Mouse (Mus musculus): ENCODE data around the gene Spred2. TPM values are rescaled to one million over a fixed set of nuclear protein-coding genes. Genes with fewer than 3 reads are reported as not detected.
A peak's percentile ranks its signal among the peaks of the same experiment; 100 is the strongest.

Spred2 gene
- polyA plus RNA-seq, 1 experiment from 2014 or later: 8.4 TPM

DNA sequence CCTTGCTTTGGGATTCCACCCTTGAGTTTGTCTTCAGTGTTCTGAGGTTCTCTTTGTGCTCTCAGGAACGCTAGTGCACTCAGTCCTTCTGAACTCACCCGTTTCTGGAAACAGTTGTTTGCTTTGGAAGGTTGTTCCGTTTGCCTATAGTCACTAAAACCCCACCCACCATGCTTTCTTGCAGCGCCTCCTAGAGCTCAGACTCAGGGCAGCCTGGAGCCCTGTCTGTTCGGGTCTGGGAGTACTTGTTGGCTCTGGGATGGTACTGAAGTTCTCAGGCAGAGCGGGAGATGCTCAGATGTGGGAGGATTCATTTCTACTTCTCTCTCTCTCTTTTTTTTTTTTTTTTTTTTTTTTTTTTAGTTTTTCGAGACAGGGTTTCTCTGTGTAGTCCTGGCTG lies 22.5 kb downstream of the Spred2 start:
- Histone ChIP-seq H3K36me3 (ENCODE audit: control insufficient read depth, insufficient read depth) (no peaks in the 10 kb centered on the region), H3K27ac (ENCODE audit: low read length) (no peak overlapping the region), H3K9me3 (ENCODE audit: control insufficient read depth, low read length) (no peaks in the 10 kb centered on the region), H3K4me3 (replicated peaks; ENCODE audit: low read length) (no peak overlapping the region), H3K9ac (replicated peaks; ENCODE audit: low read depth, low read length) (no peak overlapping the region), H3K4me1 (replicated peaks; ENCODE audit: control insufficient read depth, insufficient read depth, low read length) (peaks cover 6% of the 10 kb centered on the region), H3K4me2 (ENCODE audit: low read length) (no peak overlapping the region), H3K27me3 (replicated peaks; ENCODE audit: control insufficient read depth, insufficient read depth, low read length) (no peaks in the 10 kb centered on the region)
- WGBS: 89% methylated on average over 6 of the region's 7 CpGs
- ATAC-seq: no peak

DNA sequence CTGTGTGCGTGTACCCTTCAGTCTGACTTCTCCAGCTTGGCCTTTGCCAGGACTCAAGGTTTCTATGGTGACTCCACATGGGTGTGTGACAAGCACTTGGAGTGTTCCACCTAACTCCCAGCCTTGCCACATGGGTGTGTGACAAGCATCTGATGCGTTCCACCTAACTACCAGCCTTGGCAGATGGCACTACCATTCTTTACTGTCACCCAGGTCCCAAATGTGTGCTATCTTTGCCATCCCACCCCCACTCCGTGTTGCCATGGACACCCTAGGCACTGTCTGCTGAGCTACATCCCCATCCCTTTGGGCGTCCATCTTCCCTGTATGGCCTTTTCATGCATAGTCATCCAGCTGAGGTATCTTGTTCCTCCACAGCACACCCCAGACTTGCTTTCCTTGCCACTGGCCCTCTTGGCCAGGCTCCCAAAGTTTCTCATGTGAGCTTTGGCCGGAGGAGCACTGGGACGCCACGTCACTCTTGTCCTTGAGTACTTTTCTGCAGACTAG lies 23.5 kb downstream of the Spred2 start:
- WGBS: 78% methylated on average over 7 of the region's 7 CpGs
- Histone ChIP-seq H3K36me3 (ENCODE audit: control insufficient read depth, insufficient read depth) (no peaks in the 10 kb centered on the region), H3K9ac (replicated peaks; ENCODE audit: low read depth, low read length) (no peak overlapping the region), H3K27me3 (replicated peaks; ENCODE audit: control insufficient read depth, insufficient read depth, low read length) (no peaks in the 10 kb centered on the region), H3K4me1 (replicated peaks; ENCODE audit: control insufficient read depth, insufficient read depth, low read length) (peaks cover 6% of the 10 kb centered on the region), H3K27ac (ENCODE audit: low read length) (no peak overlapping the region), H3K9me3 (ENCODE audit: control insufficient read depth, low read length) (no peaks in the 10 kb centered on the region), H3K4me2 (ENCODE audit: low read length) (no peak overlapping the region), H3K4me3 (replicated peaks; ENCODE audit: low read length) (no peak overlapping the region)
- peak; percentile 49; the same call in 1 of the 2 replicates for ATAC-seq

DNA sequence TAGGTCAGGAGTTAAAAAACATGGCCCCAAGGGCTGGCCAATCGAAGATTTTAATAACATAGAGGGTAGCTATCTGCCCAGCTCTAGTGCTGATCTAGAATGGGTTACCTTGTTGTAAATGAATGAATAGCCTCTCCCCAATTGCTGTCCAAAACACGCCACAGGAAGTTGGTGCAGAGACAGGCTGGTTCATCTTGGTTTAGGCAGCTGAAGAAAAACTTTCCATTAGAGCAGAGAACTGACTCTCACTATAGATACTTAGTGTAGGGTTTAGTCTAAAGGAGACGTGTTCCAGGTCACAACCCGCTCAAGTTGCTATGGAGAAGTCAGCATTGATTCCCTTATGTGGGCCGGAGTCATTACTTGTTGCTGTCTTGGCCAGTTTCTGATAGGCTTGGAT lies 25.6 kb downstream of the Spred2 start:
- Histone ChIP-seq H3K9ac (replicated peaks; ENCODE audit: low read depth, low read length) (no peak overlapping the region), H3K36me3 (ENCODE audit: control insufficient read depth, insufficient read depth) (no peaks in the 10 kb centered on the region), H3K27me3 (replicated peaks; ENCODE audit: control insufficient read depth, insufficient read depth, low read length) (no peaks in the 10 kb centered on the region), H3K4me1 (replicated peaks; ENCODE audit: control insufficient read depth, insufficient read depth, low read length) (peaks cover 6% of the 10 kb centered on the region), H3K27ac (ENCODE audit: low read length) (no peak overlapping the region), H3K9me3 (ENCODE audit: control insufficient read depth, low read length) (no peaks in the 10 kb centered on the region), H3K4me2 (ENCODE audit: low read length) (no peak overlapping the region), H3K4me3 (replicated peaks; ENCODE audit: low read length) (no peak overlapping the region)
- no peak for ATAC-seq
- 84% methylated on average over 5 of the region's 5 CpGs for WGBS

DNA sequence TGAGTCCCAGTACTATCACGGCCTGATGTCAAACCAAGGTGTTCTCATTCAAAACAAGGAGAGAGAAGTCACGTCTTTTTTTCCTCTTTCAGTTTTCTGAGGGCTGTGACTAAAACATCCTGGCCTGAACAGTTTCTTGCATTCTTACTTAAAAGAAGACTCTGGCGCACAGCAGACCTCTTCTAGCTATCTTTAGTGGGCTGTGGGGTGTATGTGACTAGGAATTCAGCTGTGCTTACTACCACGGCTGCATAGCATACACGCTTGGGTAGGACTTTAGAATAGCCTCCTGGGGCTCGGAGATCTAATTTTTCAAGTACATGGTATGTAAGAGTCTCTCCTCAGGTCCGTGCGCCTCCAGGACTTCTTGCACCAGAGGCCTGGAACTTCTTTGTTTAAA lies 26.0 kb downstream of the Spred2 start:
- Histone ChIP-seq H3K36me3 (ENCODE audit: control insufficient read depth, insufficient read depth) (no peaks in the 10 kb centered on the region), H3K4me3 (replicated peaks; ENCODE audit: low read length) (no peak overlapping the region), H3K9ac (replicated peaks; ENCODE audit: low read depth, low read length) (no peak overlapping the region), H3K4me1 (replicated peaks; ENCODE audit: control insufficient read depth, insufficient read depth, low read length) (peaks cover 6% of the 10 kb centered on the region), H3K4me2 (ENCODE audit: low read length) (no peak overlapping the region), H3K9me3 (ENCODE audit: control insufficient read depth, low read length) (no peaks in the 10 kb centered on the region), H3K27ac (ENCODE audit: low read length) (no peak overlapping the region), H3K27me3 (replicated peaks; ENCODE audit: control insufficient read depth, insufficient read depth, low read length) (no peaks in the 10 kb centered on the region)
- ATAC-seq: no peak
- WGBS: 74% methylated on average over 8 of the region's 8 CpGs

DNA sequence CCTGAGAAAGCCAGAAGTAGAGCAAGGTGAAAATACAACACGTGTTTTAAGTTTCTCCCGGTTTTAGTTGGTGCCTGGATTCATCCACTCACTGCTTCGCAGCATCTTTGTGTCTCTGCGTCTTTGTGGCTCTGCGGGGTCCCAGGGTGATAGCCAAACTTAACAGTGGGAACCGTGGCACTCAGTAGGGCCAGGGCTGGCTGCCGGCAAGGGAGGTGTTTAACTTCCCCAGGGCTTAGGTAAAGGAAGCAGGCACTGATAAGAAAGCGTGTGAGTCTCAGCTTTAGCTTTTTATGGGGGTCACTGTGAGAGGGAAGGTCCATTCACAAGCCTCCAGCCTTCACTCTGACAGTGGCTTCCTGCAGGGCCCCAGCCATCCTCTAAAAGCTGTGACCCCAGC lies 28.8 kb downstream of the Spred2 start:
- Histone ChIP-seq H3K4me2 (ENCODE audit: low read length) (no peak overlapping the region), H3K27me3 (replicated peaks; ENCODE audit: control insufficient read depth, insufficient read depth, low read length) (no peaks in the 10 kb centered on the region), H3K9ac (replicated peaks; ENCODE audit: low read depth, low read length) (no peak overlapping the region), H3K4me3 (replicated peaks; ENCODE audit: low read length) (no peak overlapping the region), H3K4me1 (replicated peaks; ENCODE audit: control insufficient read depth, insufficient read depth, low read length) (no peaks in the 10 kb centered on the region), H3K36me3 (ENCODE audit: control insufficient read depth, insufficient read depth) (no peaks in the 10 kb centered on the region), H3K27ac (ENCODE audit: low read length) (no peak overlapping the region), H3K9me3 (ENCODE audit: control insufficient read depth, low read length) (no peaks in the 10 kb centered on the region)
- no peak for ATAC-seq
- WGBS: 74% methylated on average over 8 of the region's 8 CpGs

DNA sequence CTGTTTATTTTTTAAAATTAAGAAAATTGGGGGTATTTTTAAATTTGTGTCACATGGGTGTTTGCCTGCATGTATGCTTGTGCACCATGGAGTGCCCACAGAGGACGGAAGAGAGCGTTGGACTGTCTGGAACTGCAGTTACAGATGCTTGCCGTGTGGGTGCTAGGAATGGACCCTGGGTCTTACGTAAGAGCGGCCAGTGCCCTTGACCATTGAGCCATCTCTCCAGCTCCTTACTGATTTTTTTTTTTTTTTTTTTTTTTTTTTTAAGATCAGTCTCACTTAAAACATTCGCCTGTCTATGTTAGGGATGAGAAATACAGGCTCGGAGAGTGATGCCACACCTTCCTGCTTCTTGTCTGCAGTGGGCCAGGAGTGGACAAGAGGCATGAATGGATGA lies 29.7 kb downstream of the Spred2 start:
- H3K4me1 ChIP-seq (replicated peaks; ENCODE audit: control insufficient read depth, insufficient read depth, low read length): no peaks in the 10 kb centered on the region
- no peak overlapping the region for H3K4me3 ChIP-seq (replicated peaks; ENCODE audit: low read length)
- WGBS: 95% methylated on average over 7 of the region's 7 CpGs
- no peaks in the 10 kb centered on the region for H3K36me3 ChIP-seq (ENCODE audit: control insufficient read depth, insufficient read depth)
- H3K4me2 ChIP-seq (ENCODE audit: low read length): no peak overlapping the region
- no peaks in the 10 kb centered on the region for H3K27me3 ChIP-seq (replicated peaks; ENCODE audit: control insufficient read depth, insufficient read depth, low read length)
- H3K9ac ChIP-seq (replicated peaks; ENCODE audit: low read depth, low read length): no peak overlapping the region
- no peak overlapping the region for H3K27ac ChIP-seq (ENCODE audit: low read length)
- ATAC-seq: no peak
- H3K9me3 ChIP-seq (ENCODE audit: control insufficient read depth, low read length): no peaks in the 10 kb centered on the region

DNA sequence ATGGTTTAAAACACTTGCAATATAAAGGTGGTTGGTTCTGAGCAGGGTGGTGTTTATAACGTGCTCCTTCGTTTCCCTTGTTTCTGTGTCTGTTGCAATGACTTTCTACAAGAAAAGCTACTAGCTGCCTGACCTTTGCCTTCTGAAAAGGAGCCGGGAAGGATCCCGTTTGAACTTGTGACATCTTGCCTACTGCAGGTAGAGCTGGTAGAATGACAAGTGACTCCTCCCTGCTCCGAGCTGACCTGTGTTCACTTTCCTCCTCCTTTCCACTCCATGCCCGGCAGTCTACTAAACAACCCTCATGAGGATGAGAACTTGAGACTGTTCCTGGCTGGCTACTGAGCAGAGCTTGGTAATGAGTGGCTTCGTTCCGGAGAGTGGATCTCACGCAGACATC lies 30.9 kb downstream of the Spred2 start:
- no peak overlapping the region for H3K9ac ChIP-seq (replicated peaks; ENCODE audit: low read depth, low read length)
- H3K4me1 ChIP-seq (replicated peaks; ENCODE audit: control insufficient read depth, insufficient read depth, low read length): no peaks in the 10 kb centered on the region
- ATAC-seq: no peak
- no peak overlapping the region for H3K27ac ChIP-seq (ENCODE audit: low read length)
- H3K9me3 ChIP-seq (ENCODE audit: control insufficient read depth, low read length): no peaks in the 10 kb centered on the region
- H3K4me2 ChIP-seq (ENCODE audit: low read length): no peak overlapping the region
- no peak overlapping the region for H3K4me3 ChIP-seq (replicated peaks; ENCODE audit: low read length)
- no peaks in the 10 kb centered on the region for H3K27me3 ChIP-seq (replicated peaks; ENCODE audit: control insufficient read depth, insufficient read depth, low read length)
- 87% methylated on average over 9 of the region's 9 CpGs for WGBS
- H3K36me3 ChIP-seq (ENCODE audit: control insufficient read depth, insufficient read depth): no peaks in the 10 kb centered on the region

DNA sequence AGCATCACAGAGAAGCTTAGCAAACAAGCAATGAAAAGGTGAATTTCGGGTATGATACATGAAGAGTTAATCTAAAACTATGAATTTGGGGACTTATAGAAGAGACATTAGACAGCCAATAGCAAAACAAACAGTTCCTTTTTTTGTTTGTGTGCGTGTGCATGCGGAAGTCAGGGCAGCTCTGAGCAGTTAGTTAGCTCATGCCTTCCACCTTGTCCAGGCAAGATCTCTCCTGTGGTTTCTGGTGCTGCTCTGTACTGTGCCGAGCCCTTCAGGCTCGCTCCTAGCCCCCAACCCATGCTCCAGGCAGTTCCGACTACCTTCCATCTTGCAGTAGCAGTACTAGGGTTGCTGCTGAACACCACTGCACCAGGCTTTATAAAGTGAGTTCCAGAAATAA lies 31.5 kb downstream of the Spred2 start:
- Histone ChIP-seq H3K9me3 (ENCODE audit: control insufficient read depth, low read length) (no peaks in the 10 kb centered on the region), H3K4me2 (ENCODE audit: low read length) (no peak overlapping the region), H3K4me3 (replicated peaks; ENCODE audit: low read length) (no peak overlapping the region), H3K4me1 (replicated peaks; ENCODE audit: control insufficient read depth, insufficient read depth, low read length) (no peaks in the 10 kb centered on the region), H3K27me3 (replicated peaks; ENCODE audit: control insufficient read depth, insufficient read depth, low read length) (no peaks in the 10 kb centered on the region), H3K36me3 (ENCODE audit: control insufficient read depth, insufficient read depth) (no peaks in the 10 kb centered on the region), H3K9ac (replicated peaks; ENCODE audit: low read depth, low read length) (no peak overlapping the region), H3K27ac (ENCODE audit: low read length) (no peak overlapping the region)
- no peak for ATAC-seq
- WGBS: 80% methylated on average over 6 of the region's 6 CpGs

DNA sequence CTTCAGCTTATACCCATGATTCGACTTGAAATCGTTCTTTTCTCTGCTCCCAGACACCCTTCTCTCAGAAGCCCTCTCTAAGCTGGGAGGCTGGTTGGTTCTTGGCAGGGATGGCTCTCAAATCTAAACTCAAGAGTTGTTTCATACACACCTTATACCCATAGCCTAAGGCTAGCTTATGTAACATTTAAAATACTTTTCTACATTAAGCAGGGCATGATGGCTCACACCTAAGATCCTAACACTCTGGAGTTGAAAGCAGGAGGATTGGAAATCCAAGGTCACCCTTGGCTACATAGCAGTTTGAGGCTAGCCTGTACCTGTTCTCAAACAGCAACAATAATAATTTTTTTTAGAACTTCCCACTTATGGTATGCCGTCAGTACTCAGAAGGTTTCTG lies 34.8 kb downstream of the Spred2 start:
- H3K4me2 ChIP-seq (ENCODE audit: low read length): no peak overlapping the region
- ATAC-seq: no peak
- no peak overlapping the region for H3K27ac ChIP-seq (ENCODE audit: low read length)
- no peak overlapping the region for H3K9ac ChIP-seq (replicated peaks; ENCODE audit: low read depth, low read length)
- no peaks in the 10 kb centered on the region for H3K36me3 ChIP-seq (ENCODE audit: control insufficient read depth, insufficient read depth)
- H3K4me1 ChIP-seq (replicated peaks; ENCODE audit: control insufficient read depth, insufficient read depth, low read length): no peaks in the 10 kb centered on the region
- H3K9me3 ChIP-seq (ENCODE audit: control insufficient read depth, low read length): no peaks in the 10 kb centered on the region
- H3K4me3 ChIP-seq (replicated peaks; ENCODE audit: low read length): no peak overlapping the region
- no peaks in the 10 kb centered on the region for H3K27me3 ChIP-seq (replicated peaks; ENCODE audit: control insufficient read depth, insufficient read depth, low read length)
- 83% methylated on average over 3 of the region's 3 CpGs for WGBS

DNA sequence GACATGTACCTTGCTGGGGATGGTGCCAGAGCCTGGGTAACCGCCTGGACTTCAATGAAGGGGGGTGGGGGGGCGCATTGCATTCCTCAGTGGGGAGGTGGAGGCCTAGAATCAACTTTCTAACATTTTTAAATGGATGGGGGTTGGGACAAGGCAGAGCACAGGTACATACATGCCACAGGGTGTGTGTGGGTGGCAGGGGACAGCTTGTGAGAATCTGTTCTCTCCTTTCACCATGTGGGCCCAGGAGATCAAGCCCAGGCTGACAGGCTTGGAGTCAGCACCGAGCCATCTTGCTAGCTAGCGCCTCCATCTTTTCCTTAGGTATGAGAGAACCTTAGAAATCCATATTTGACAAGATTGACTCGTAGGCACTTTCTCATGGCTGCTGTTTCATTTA lies 35.7 kb downstream of the Spred2 start:
- 80% methylated on average over 5 of the region's 5 CpGs for WGBS
- H3K9ac ChIP-seq (replicated peaks; ENCODE audit: low read depth, low read length): no peak overlapping the region
- ATAC-seq: no peak
- H3K4me3 ChIP-seq (replicated peaks; ENCODE audit: low read length): no peak overlapping the region
- H3K4me1 ChIP-seq (replicated peaks; ENCODE audit: control insufficient read depth, insufficient read depth, low read length): peaks cover 2% of the 10 kb centered on the region; the same call in 1 of the 2 replicates
- H3K4me2 ChIP-seq (ENCODE audit: low read length): no peak overlapping the region
- no peaks in the 10 kb centered on the region for H3K9me3 ChIP-seq (ENCODE audit: control insufficient read depth, low read length)
- H3K36me3 ChIP-seq (ENCODE audit: control insufficient read depth, insufficient read depth): no peaks in the 10 kb centered on the region
- H3K27ac ChIP-seq (ENCODE audit: low read length): no peak overlapping the region
- no peaks in the 10 kb centered on the region for H3K27me3 ChIP-seq (replicated peaks; ENCODE audit: control insufficient read depth, insufficient read depth, low read length)

Data from forebrain, embryonic 16.5 days (tissue).